Mouse (Mus musculus): Measurements from ENCODE around the gene Fbn1. TPM values are rescaled to one million over a fixed set of nuclear protein-coding genes. Genes with fewer than 3 reads are reported as not detected.

The Fbn1 gene
- polyA plus RNA-seq, 1 experiment from 2014 or later, result 17.2 TPM

- Histone ChIP-seq H3K4me1 (replicated peaks; ENCODE audit: control insufficient read depth, insufficient read depth) (no peaks in the 10 kb centered on the region), H3K9me3 (ENCODE audit: control insufficient read depth, low read length) (no peaks in the 10 kb centered on the region), H3K36me3 (ENCODE audit: control insufficient read depth, insufficient read depth, low read length) (peaks cover 5% of the 10 kb centered on the region), H3K27ac (replicated peaks) (peak overlapping the region; percentile 56), H3K9ac (ENCODE audit: low read length) (no peak overlapping the region), H3K27me3 (ENCODE audit: control insufficient read depth, insufficient read depth, low read length) (no peaks in the 10 kb centered on the region), H3K4me3 (ENCODE audit: low read depth, low read length) (no peak overlapping the region), H3K4me2 (replicated peaks; ENCODE audit: low read depth) (no peak overlapping the region)
- WGBS, result 47% methylated on average over 4 of the region's 4 CpGs
- TF ChIP-seq EP300 (optimal IDR thresholded peaks at IDR 0.05), result no peak
- TF ChIP-seq CTCF (IDR thresholded peaks at IDR 0.05; ENCODE audit: low read depth), result no peak
- no peak for DNase-seq (ENCODE audit: low spot score)
- ATAC-seq (ENCODE audit: low FRiP score, low TSS enrichment), result peak; percentile 42; the same call in 1 of the 2 replicates
Observed at GRCm38 (mm10) chr2:125368616-125369015, 139.2 kb downstream of the Fbn1 start.

- no peak for DNase-seq (ENCODE audit: low spot score)
- Histone ChIP-seq H3K4me1 (replicated peaks; ENCODE audit: control insufficient read depth, insufficient read depth) (no peaks in the 10 kb centered on the region), H3K27me3 (ENCODE audit: control insufficient read depth, insufficient read depth, low read length) (no peaks in the 10 kb centered on the region), H3K27ac (replicated peaks) (no peak overlapping the region), H3K9ac (ENCODE audit: low read length) (no peak overlapping the region), H3K4me3 (ENCODE audit: low read depth, low read length) (no peak overlapping the region), H3K4me2 (replicated peaks; ENCODE audit: low read depth) (no peak overlapping the region), H3K9me3 (ENCODE audit: control insufficient read depth, low read length) (no peaks in the 10 kb centered on the region), H3K36me3 (ENCODE audit: control insufficient read depth, insufficient read depth, low read length) (peaks cover 14% of the 10 kb centered on the region)
- WGBS, result 49% methylated on average over 4 of the region's 4 CpGs
- TF ChIP-seq EP300 (optimal IDR thresholded peaks at IDR 0.05) (no peak), CTCF (IDR thresholded peaks at IDR 0.05; ENCODE audit: low read depth) (no peak)
- ATAC-seq (ENCODE audit: low FRiP score, low TSS enrichment), result no peak
Observed at GRCm38 (mm10) chr2:125361661-125362060, 146.1 kb downstream of the Fbn1 start.

DNA sequence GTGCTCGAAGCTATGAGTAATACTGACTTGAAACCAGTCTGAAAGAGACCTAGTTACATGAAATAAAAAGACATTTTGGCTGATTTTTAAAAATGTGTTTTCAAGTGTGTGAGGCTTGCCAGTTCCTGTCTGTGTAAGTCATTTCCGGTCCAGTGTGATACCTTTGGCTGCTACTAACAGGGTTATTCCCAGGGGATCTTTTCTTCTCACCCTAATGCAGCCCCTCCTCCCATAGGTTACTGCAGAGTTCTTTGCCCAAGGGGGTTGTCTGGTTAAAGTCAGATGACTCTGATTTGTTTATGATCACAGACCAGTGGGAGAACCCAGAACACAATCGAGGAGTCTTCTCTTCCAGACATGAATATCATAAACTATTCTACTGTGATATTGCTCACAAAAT lies 151.3 kb downstream of the Fbn1 start:
- 39% methylated on average over 3 of the region's 3 CpGs for WGBS
- TF ChIP-seq CTCF (IDR thresholded peaks at IDR 0.05; ENCODE audit: low read depth), result no peak
- TF ChIP-seq EP300 (optimal IDR thresholded peaks at IDR 0.05), result no peak
- Histone ChIP-seq H3K9me3 (ENCODE audit: control insufficient read depth, low read length) (no peaks in the 10 kb centered on the region), H3K27me3 (ENCODE audit: control insufficient read depth, insufficient read depth, low read length) (no peaks in the 10 kb centered on the region), H3K36me3 (ENCODE audit: control insufficient read depth, insufficient read depth, low read length) (no peaks in the 10 kb centered on the region; the same call in 1 of the 2 replicates), H3K27ac (replicated peaks) (no peak overlapping the region; the same call in 1 of the 2 replicates), H3K9ac (ENCODE audit: low read length) (no peak overlapping the region), H3K4me1 (replicated peaks; ENCODE audit: control insufficient read depth, insufficient read depth) (no peaks in the 10 kb centered on the region), H3K4me3 (ENCODE audit: low read depth, low read length) (no peak overlapping the region), H3K4me2 (replicated peaks; ENCODE audit: low read depth) (no peak overlapping the region)
- DNase-seq (ENCODE audit: low spot score) (no peak), ATAC-seq (ENCODE audit: low FRiP score, low TSS enrichment) (0 out of 2 replicates have a peak, but pooled peaks have one; percentile 4)

- Histone ChIP-seq H3K36me3 (ENCODE audit: control insufficient read depth, insufficient read depth, low read length) (no peaks in the 10 kb centered on the region; the same call in 1 of the 2 replicates), H3K27me3 (ENCODE audit: control insufficient read depth, insufficient read depth, low read length) (no peaks in the 10 kb centered on the region), H3K9me3 (ENCODE audit: control insufficient read depth, low read length) (no peaks in the 10 kb centered on the region), H3K4me1 (replicated peaks; ENCODE audit: control insufficient read depth, insufficient read depth) (no peaks in the 10 kb centered on the region), H3K9ac (ENCODE audit: low read length) (no peak overlapping the region), H3K27ac (replicated peaks) (peak overlapping the region; percentile 65; the same call in 1 of the 2 replicates), H3K4me3 (ENCODE audit: low read depth, low read length) (no peak overlapping the region), H3K4me2 (replicated peaks; ENCODE audit: low read depth) (no peak overlapping the region)
- TF ChIP-seq EP300 (optimal IDR thresholded peaks at IDR 0.05) (no peak), CTCF (IDR thresholded peaks at IDR 0.05; ENCODE audit: low read depth) (no peak)
- DNase-seq (ENCODE audit: low spot score) (no peak), ATAC-seq (ENCODE audit: low FRiP score, low TSS enrichment) (peak; percentile 32; the same call in 1 of the 2 replicates)
- 61% methylated on average over 5 of the region's 5 CpGs for WGBS
Observed at GRCm38 (mm10) chr2:125356068-125356467, 151.7 kb downstream of the Fbn1 start.

DNA sequence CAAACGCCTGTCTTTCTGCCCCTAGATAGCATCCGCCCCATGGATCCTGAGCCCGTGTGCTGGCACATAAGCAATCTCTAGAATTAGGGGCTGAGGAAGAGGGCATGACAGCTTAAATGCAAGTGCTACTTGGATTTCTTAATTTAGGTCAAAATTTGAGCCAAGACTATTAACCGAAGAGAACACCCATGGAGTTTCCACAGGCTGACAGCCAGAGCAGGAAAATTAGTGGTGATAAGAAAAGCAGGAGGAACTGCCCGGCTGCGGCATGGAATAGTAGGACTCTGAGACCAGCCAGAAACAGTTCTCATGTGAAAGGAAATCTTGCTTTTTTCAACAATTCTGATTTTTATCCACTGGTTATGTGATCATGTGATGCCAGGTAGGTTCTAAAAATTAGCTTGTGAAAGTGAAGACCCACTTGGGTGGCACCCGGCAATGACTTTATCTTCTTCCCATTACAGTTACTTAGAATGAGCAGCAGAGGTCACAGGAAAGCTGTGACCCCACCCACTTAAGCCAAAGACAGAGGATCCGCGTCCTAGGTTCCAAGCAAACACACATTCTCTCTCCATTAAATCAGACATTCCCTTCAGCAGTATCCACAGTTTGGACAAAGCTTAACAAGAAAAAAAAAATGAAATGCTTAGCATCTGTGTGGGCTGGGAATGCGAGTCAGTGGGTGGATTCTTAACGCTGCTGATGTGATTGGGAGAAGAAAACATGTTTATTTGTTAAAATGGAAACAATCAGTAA lies 152.4 kb downstream of the Fbn1 start:
- WGBS, result 36% methylated on average over 11 of the region's 11 CpGs
- TF ChIP-seq CTCF (IDR thresholded peaks at IDR 0.05; ENCODE audit: low read depth) (no peak), EP300 (optimal IDR thresholded peaks at IDR 0.05) (no peak)
- ATAC-seq (ENCODE audit: low FRiP score, low TSS enrichment) (peak; percentile 64; the same call in 1 of the 2 replicates), DNase-seq (ENCODE audit: low spot score) (no peak)
- Histone ChIP-seq H3K4me1 (replicated peaks; ENCODE audit: control insufficient read depth, insufficient read depth) (no peaks in the 10 kb centered on the region), H3K27ac (replicated peaks) (peak overlapping the region; percentile 67; the same call in 1 of the 2 replicates), H3K4me3 (ENCODE audit: low read depth, low read length) (no peak overlapping the region), H3K4me2 (replicated peaks; ENCODE audit: low read depth) (no peak overlapping the region), H3K9ac (ENCODE audit: low read length) (no peak overlapping the region), H3K27me3 (ENCODE audit: control insufficient read depth, insufficient read depth, low read length) (no peaks in the 10 kb centered on the region), H3K9me3 (ENCODE audit: control insufficient read depth, low read length) (no peaks in the 10 kb centered on the region), H3K36me3 (ENCODE audit: control insufficient read depth, insufficient read depth, low read length) (no peaks in the 10 kb centered on the region; the same call in 1 of the 2 replicates)

GRCm38 (mm10) chr2:125354587-125354986 lies 153.2 kb downstream of the Fbn1 start:
- DNase-seq (ENCODE audit: low spot score) (no peak), ATAC-seq (ENCODE audit: low FRiP score, low TSS enrichment) (no peak)
- no peak overlapping the region for H3K9ac ChIP-seq (ENCODE audit: low read length)
- H3K27ac ChIP-seq (replicated peaks), result peak overlapping the region; percentile 67; the same call in 1 of the 2 replicates
- no peaks in the 10 kb centered on the region for H3K4me1 ChIP-seq (replicated peaks; ENCODE audit: control insufficient read depth, insufficient read depth)
- no peak overlapping the region for H3K4me2 ChIP-seq (replicated peaks; ENCODE audit: low read depth)
- peaks cover 2% of the 10 kb centered on the region for H3K36me3 ChIP-seq (ENCODE audit: control insufficient read depth, insufficient read depth, low read length)
- H3K27me3 ChIP-seq (ENCODE audit: control insufficient read depth, insufficient read depth, low read length), result no peaks in the 10 kb centered on the region
- no peaks in the 10 kb centered on the region for H3K9me3 ChIP-seq (ENCODE audit: control insufficient read depth, low read length)
- TF ChIP-seq EP300 (optimal IDR thresholded peaks at IDR 0.05) (no peak), CTCF (IDR thresholded peaks at IDR 0.05; ENCODE audit: low read depth) (no peak)
- H3K4me3 ChIP-seq (ENCODE audit: low read depth, low read length), result no peak overlapping the region
- WGBS, result 80% methylated on average over 11 of the region's 11 CpGs

Measured in stomach, postnatal 0 days (tissue).